Mouse (Mus musculus) megakaryocyte, embryonic 14.5 days (primary cell): ENCODE measurements at regions not wholly inside any gene's neighbourhood (a gene's known extent, or its start where the extent isn't known, plus 50 kb on each side); places are given as distances from the start of the nearest gene placed in this dataset.

ENCODE experiments used
- FLI1 ChIP-seq: IDR thresholded peaks from 2 replicates; pipeline ENCODE4 v1.6.1; 2012; ENCODE audit warnings: low read length, inconsistent platforms, mixed read lengths
- GATA1 ChIP-seq: IDR thresholded peaks from 3 replicates; pipeline ENCODE4 v1.6.1; 2012; ENCODE audit warnings: mixed read lengths, low read length, inconsistent platforms, borderline replicate concordance

DNA sequence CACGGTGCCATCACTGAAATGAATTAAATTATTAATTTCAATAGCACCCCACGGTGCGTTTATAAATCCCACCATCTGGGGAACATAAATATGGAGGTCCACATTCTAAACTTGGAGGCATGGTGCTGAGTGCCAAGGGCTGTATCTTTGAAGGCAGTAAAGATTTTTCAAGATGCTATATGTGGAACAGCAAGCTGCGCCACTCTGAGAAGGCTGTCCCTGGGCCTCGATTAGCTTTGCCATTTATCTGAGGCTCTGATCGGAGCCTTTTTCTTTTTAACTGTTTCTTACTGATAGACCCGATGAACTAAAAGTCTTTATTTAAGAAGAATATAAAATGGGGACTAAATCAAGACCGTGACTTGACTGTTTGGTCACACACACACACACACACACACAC is 114.5 kb upstream of the Prox1 start:
- TF ChIP-seq GATA1 (no peak), FLI1 (no peak)
